Mouse (Mus musculus): ENCODE results near the gene Fubp3.
"Not testable (repeated sequence)": the region's sequence is repeated elsewhere in the genome, so short reads cannot be mapped to it uniquely, and the experiment has no call there.

The Fubp3 gene

GRCm38 (mm10) chr2:31572051-31572914 lies at the start of gene Fubp3:
Gene Fubp3 (plus strand): TSS chr2:31572651.
- in situ Hi-C loops (cut with MseI, MboI): no loop called here

GRCm38 (mm10) chr2:31524641-31525040 lies 47.8 kb upstream of the Fubp3 start:
- in situ Hi-C loops (cut with MseI, MboI): no loop called here

- in situ Hi-C loops (cut with MseI, MboI): no loop called here
Measured at GRCm38 (mm10) chr2:31525778-31526177, 46.7 kb upstream of the Fubp3 start.

GRCm38 (mm10) chr2:31530201-31530600 lies 42.2 kb upstream of the Fubp3 start:
- in situ Hi-C loops (cut with MseI, MboI): no loop called here

- in situ Hi-C loops (cut with MseI, MboI): no loop called here
Measured at GRCm38 (mm10) chr2:31537054-31537453, 35.4 kb upstream of the Fubp3 start.

GRCm38 (mm10) chr2:31538745-31539144 lies 33.7 kb upstream of the Fubp3 start:
- in situ Hi-C loops (cut with MseI, MboI): no loop called here

GRCm38 (mm10) chr2:31541581-31541980 lies 30.9 kb upstream of the Fubp3 start:
- in situ Hi-C loops (cut with MseI, MboI): no loop called here

- in situ Hi-C loops (cut with MseI, MboI): no loop called here
Measured at GRCm38 (mm10) chr2:31547726-31548125, 24.7 kb upstream of the Fubp3 start.

GRCm38 (mm10) chr2:31550503-31550902 lies 21.9 kb upstream of the Fubp3 start:
- in situ Hi-C loops (cut with MseI, MboI): no loop called here

- in situ Hi-C loops (cut with MseI, MboI): not testable (repeated sequence)
Measured at GRCm38 (mm10) chr2:31551351-31551750, 21.1 kb upstream of the Fubp3 start.

GRCm38 (mm10) chr2:31551971-31552370 lies 20.5 kb upstream of the Fubp3 start:
- in situ Hi-C loops (cut with MseI, MboI): no loop called here

GRCm38 (mm10) chr2:31554619-31555018 lies 17.8 kb upstream of the Fubp3 start:
- in situ Hi-C loops (cut with MseI, MboI): no loop called here

GRCm38 (mm10) chr2:31572915-31573635 lies 624 bp downstream of the Fubp3 start:
- in situ Hi-C loops (cut with MseI, MboI): no loop called here

- in situ Hi-C loops (cut with MseI, MboI): no loop called here
Measured at GRCm38 (mm10) chr2:31581617-31582016, 9.2 kb downstream of the Fubp3 start.

- in situ Hi-C loops (cut with MseI, MboI): no loop called here
Measured at GRCm38 (mm10) chr2:31591799-31592484, 19.5 kb downstream of the Fubp3 start.

- in situ Hi-C loops (cut with MseI, MboI): no loop called here
Measured at GRCm38 (mm10) chr2:31607555-31607954, 35.1 kb downstream of the Fubp3 start.

- in situ Hi-C loops (cut with MseI, MboI): no loop called here
Measured at GRCm38 (mm10) chr2:31609859-31610261, 37.4 kb downstream of the Fubp3 start.

GRCm38 (mm10) chr2:31610922-31611321 lies 38.5 kb downstream of the Fubp3 start:
- in situ Hi-C loops (cut with MseI, MboI): no loop called here

- in situ Hi-C loops (cut with MseI, MboI): no loop called here
Measured at GRCm38 (mm10) chr2:31611400-31611799, 38.9 kb downstream of the Fubp3 start.

GRCm38 (mm10) chr2:31612627-31613026 lies 40.2 kb downstream of the Fubp3 start:
- in situ Hi-C loops (cut with MseI, MboI): no loop called here

- in situ Hi-C loops (cut with MseI, MboI): no loop called here
Measured at GRCm38 (mm10) chr2:31613781-31614180, 41.3 kb downstream of the Fubp3 start.

GRCm38 (mm10) chr2:31618484-31619161 lies 46.2 kb downstream of the Fubp3 start:
- in situ Hi-C loops (cut with MseI, MboI): no loop called here

Measured in mouse trophoblast stem cell (cell line).